ENCODE assay signal across 15 mouse cellular contexts in the genomic region with DNA sequence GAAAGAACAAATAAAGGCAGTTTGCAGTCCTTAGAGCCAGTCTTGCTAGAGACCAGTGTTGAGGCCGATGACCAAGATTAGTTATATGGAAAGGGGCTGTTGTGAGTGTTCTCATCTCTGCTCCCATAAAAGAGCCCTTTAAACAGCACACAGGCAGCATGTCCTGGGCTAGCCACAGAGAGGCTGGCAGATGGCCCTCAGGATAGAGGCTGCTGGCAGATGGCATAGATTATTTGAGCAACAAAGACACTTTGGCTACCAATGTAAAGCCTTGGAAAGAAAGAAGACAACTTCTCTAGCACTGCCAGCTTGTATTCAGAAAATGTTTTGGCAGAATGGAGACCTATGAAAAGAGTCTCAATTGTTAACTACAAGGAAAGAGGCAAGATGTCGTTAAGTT.
DNase-seq lines count a peak whose midpoint lies in the region; ATAC-seq and TF ChIP-seq lines count a peak whose summit lies in the region.
"Had no signal": no experiment of that assay in that cellular context is flagged by ENCODE, and none has a peak within 500 bp of the region (broad histone marks: within the 10 kb centered on the region; RNA-seq: fewer than 3 reads in every experiment).

No protein-coding gene starts in this region.

- H3K4me1 ChIP-seq in midbrain, embryonic 11.5 days (ENCODE audit: control insufficient read depth, insufficient read depth, low read length) = no peaks in the 10 kb centered on the region; the same call in 1 of the 2 replicates
- 0 out of 2 replicates have a peak, but pooled peaks cover 2% of the 10 kb centered on the region for H3K4me1 ChIP-seq in midbrain, embryonic 15.5 days
- H3K4me1 ChIP-seq in forebrain, embryonic 16.5 days (replicated peaks; ENCODE audit: control insufficient read depth, insufficient read depth, low read length) = peaks cover 5% of the 10 kb centered on the region; the same call in 1 of the 2 replicates
- no peaks in the 10 kb centered on the region for H3K4me1 ChIP-seq in midbrain, postnatal 0 days (ENCODE audit: insufficient read depth, low read length)
- no peaks in the 10 kb centered on the region for H3K4me1 ChIP-seq in lung, adult 2 months (ENCODE audit: control insufficient read depth, insufficient read depth, low read length)
- H3K4me1 ChIP-seq: embryonic facial prominence, embryonic 15.5 days; liver, embryonic 13.5 days had no signal

- H3K9ac ChIP-seq in midbrain, embryonic 11.5 days (ENCODE audit: low read length) = no peak overlapping the region
- no peak overlapping the region for H3K9ac ChIP-seq in midbrain, embryonic 15.5 days
- H3K9ac ChIP-seq in forebrain, embryonic 16.5 days (replicated peaks; ENCODE audit: low read depth, low read length) = no peak overlapping the region
- no peak overlapping the region for H3K9ac ChIP-seq in midbrain, postnatal 0 days (replicated peaks; ENCODE audit: low read length, poor library complexity, severe bottlenecking)
- H3K9ac ChIP-seq: embryonic facial prominence, embryonic 15.5 days; liver, embryonic 13.5 days had no signal

- no peak overlapping the region; the same call in 1 of the 2 replicates for H3K27ac ChIP-seq in midbrain, embryonic 11.5 days (ENCODE audit: low read depth, low read length)
- H3K27ac ChIP-seq in midbrain, embryonic 15.5 days = no peak overlapping the region
- 0 out of 2 replicates have a peak overlapping the region, but pooled peaks have one; percentile 6 for H3K27ac ChIP-seq in forebrain, embryonic 16.5 days (ENCODE audit: low read length)
- H3K27ac ChIP-seq in midbrain, postnatal 0 days (ENCODE audit: low read depth, low read length) = no peak overlapping the region
- H3K27ac ChIP-seq: embryonic facial prominence, embryonic 15.5 days; liver, embryonic 13.5 days; macrophage had no signal

- no peak overlapping the region for H3K4me3 ChIP-seq in midbrain, embryonic 11.5 days (ENCODE audit: low read depth, low read length)
- H3K4me3 ChIP-seq in midbrain, embryonic 15.5 days = no peak overlapping the region
- H3K4me3 ChIP-seq in forebrain, embryonic 16.5 days (replicated peaks; ENCODE audit: low read length) = no peak overlapping the region
- H3K4me3 ChIP-seq in midbrain, postnatal 0 days (ENCODE audit: low read depth, low read length) = no peak overlapping the region
- no peak overlapping the region for H3K4me3 ChIP-seq in lung, adult 2 months (replicated peaks; ENCODE audit: extremely low read depth, low read depth, low read length)
- H3K4me3 ChIP-seq: embryonic facial prominence, embryonic 15.5 days; liver, embryonic 13.5 days had no signal

- no peak overlapping the region for H3K4me2 ChIP-seq in midbrain, embryonic 11.5 days
- H3K4me2 ChIP-seq in midbrain, embryonic 15.5 days = no peak overlapping the region
- no peak overlapping the region for H3K4me2 ChIP-seq in forebrain, embryonic 16.5 days (ENCODE audit: low read length)
- H3K4me2 ChIP-seq in midbrain, postnatal 0 days (ENCODE audit: low read depth, low read length, poor library complexity, severe bottlenecking) = no peak overlapping the region
- H3K4me2 ChIP-seq: embryonic facial prominence, embryonic 15.5 days; heart, embryonic 11.5 days; liver, embryonic 13.5 days had no signal

- no peak for DNase-seq in midbrain, embryonic 11.5 days (ENCODE audit: low spot score, missing footprints)
- peak; percentile 67 to 70 for DNase-seq in cerebellum, adult 18-20 months
- DNase-seq in midbrain, postnatal 0 days (ENCODE audit: low spot score) = peak; percentile 77
- no peak for DNase-seq in frontal cortex, postnatal 10 days (ENCODE audit: low spot score in 2 of 2)
- DNase-seq in lung, adult 2 months = no peak
- DNase-seq: gastrocnemius, postnatal 10 days; kidney, postnatal 25 days; liver, embryonic 13.5 days had no signal

- no peak for TF ChIP-seq POLR2A in lung, adult 2 months (IDR thresholded peaks at IDR 0.05; ENCODE audit: borderline replicate concordance, extremely low read depth, low read depth, low read length)

- 53% methylated on average over 2 of the region's 2 CpGs for WGBS in midbrain, embryonic 11.5 days
- WGBS in midbrain, embryonic 15.5 days = 35% methylated on average over 2 of the region's 2 CpGs
- WGBS in forebrain, embryonic 16.5 days = 17% methylated on average over 2 of the region's 2 CpGs
- WGBS in midbrain, postnatal 0 days = 42% methylated on average over 2 of the region's 2 CpGs
- 74% methylated on average over 2 of the region's 2 CpGs for WGBS in lung, adult 2 months

- no peaks in the 10 kb centered on the region for H3K27me3 ChIP-seq in midbrain, embryonic 11.5 days (ENCODE audit: control insufficient read depth, insufficient read depth, low read length)
- no peaks in the 10 kb centered on the region for H3K27me3 ChIP-seq in midbrain, embryonic 15.5 days (replicated peaks)
- H3K27me3 ChIP-seq in forebrain, embryonic 16.5 days (replicated peaks; ENCODE audit: control insufficient read depth, insufficient read depth, low read length) = no peaks in the 10 kb centered on the region
- no peaks in the 10 kb centered on the region for H3K27me3 ChIP-seq in midbrain, postnatal 0 days (ENCODE audit: insufficient read depth, low read length)
- H3K27me3 ChIP-seq: embryonic facial prominence, embryonic 15.5 days; liver, embryonic 13.5 days had no signal

- TF ChIP-seq CTCF in midbrain, postnatal 0 days (IDR thresholded peaks at IDR 0.05) = no peak
- no peak for TF ChIP-seq CTCF in lung, adult 2 months (IDR thresholded peaks at IDR 0.05; ENCODE audit: insufficient read depth, low read length)

- no peaks in the 10 kb centered on the region for H3K36me3 ChIP-seq in midbrain, embryonic 11.5 days (ENCODE audit: control insufficient read depth, insufficient read depth, low read length)
- H3K36me3 ChIP-seq in midbrain, embryonic 15.5 days (replicated peaks) = no peaks in the 10 kb centered on the region
- no peaks in the 10 kb centered on the region for H3K36me3 ChIP-seq in forebrain, embryonic 16.5 days (ENCODE audit: control insufficient read depth, insufficient read depth)
- no peaks in the 10 kb centered on the region for H3K36me3 ChIP-seq in midbrain, postnatal 0 days (ENCODE audit: insufficient read depth, low read length)
- H3K36me3 ChIP-seq: embryonic facial prominence, embryonic 15.5 days; liver, embryonic 13.5 days had no signal

- H3K9me3 ChIP-seq in midbrain, embryonic 11.5 days (ENCODE audit: control insufficient read depth, low read length) = no peaks in the 10 kb centered on the region
- H3K9me3 ChIP-seq in midbrain, embryonic 15.5 days = no peaks in the 10 kb centered on the region
- H3K9me3 ChIP-seq in forebrain, embryonic 16.5 days (ENCODE audit: control insufficient read depth, low read length) = no peaks in the 10 kb centered on the region
- H3K9me3 ChIP-seq in midbrain, postnatal 0 days (ENCODE audit: low read length) = no peaks in the 10 kb centered on the region
- H3K9me3 ChIP-seq: embryonic facial prominence, embryonic 15.5 days; liver, embryonic 13.5 days had no signal

- ATAC-seq in midbrain, embryonic 11.5 days (ENCODE audit: low FRiP score) = 0 out of 2 replicates have a peak, but pooled peaks have one; percentile 42
- no peak for ATAC-seq in midbrain, embryonic 15.5 days (replicated peaks)
- ATAC-seq in forebrain, embryonic 16.5 days = peak; percentile 84
- no peak for ATAC-seq in midbrain, postnatal 0 days (ENCODE audit: low FRiP score)
- no peak for ATAC-seq in megakaryocyte-erythroid progenitor cell, adult 5-6 weeks (replicated peaks; ENCODE audit: low FRiP score, low TSS enrichment, poor library complexity, severe bottlenecking)
- ATAC-seq: inflammation-experienced regulatory T-cells, adult 6 months had no signal

Comparison
In these comparisons a context has a peak if more than half of its experiments do, and no peak if none do; other contexts are left out.
1. ATAC-seq: peak in midbrain, embryonic 11.5 days (single experiment) and forebrain, embryonic 16.5 days (single experiment); none in midbrain, embryonic 15.5 days (single experiment), midbrain, postnatal 0 days (single experiment) and megakaryocyte-erythroid progenitor cell, adult 5-6 weeks (single experiment).
2. DNase-seq: peak in cerebellum, adult 18-20 months (2 of 2) and midbrain, postnatal 0 days (single experiment); none in midbrain, embryonic 11.5 days (single experiment), frontal cortex, postnatal 10 days (0 of 2) and lung, adult 2 months (single experiment).